In genomic region chr15:93758204-93758836, GRCm38 (mm10) we compare ENCODE assay signal across 10 mouse cellular contexts.
DNase-seq lines count a peak whose midpoint lies in the region; ATAC-seq lines count a peak whose summit lies in the region.
"Had no signal": no experiment of that assay in that cellular context is flagged by ENCODE, and none has a peak within 500 bp of the region (broad histone marks: within the 10 kb centered on the region; RNA-seq: fewer than 3 reads in every experiment).

No protein-coding gene starts in this region.

- no peak overlapping the region for H3K4me3 ChIP-seq in heart, embryonic 16.5 days (ENCODE audit: low read length)
- no peak overlapping the region for H3K4me3 ChIP-seq in forebrain, embryonic 11.5 days (ENCODE audit: low read depth, low read length)
- H3K4me3 ChIP-seq: forebrain, embryonic 10.5 days; stomach, embryonic 15.5 days had no signal

- no peaks in the 10 kb centered on the region for H3K9me3 ChIP-seq in heart, embryonic 16.5 days (replicated peaks; ENCODE audit: control insufficient read depth, low read length)
- H3K9me3 ChIP-seq in forebrain, embryonic 11.5 days (ENCODE audit: control insufficient read depth, low read length) = no peaks in the 10 kb centered on the region
- H3K9me3 ChIP-seq: forebrain, embryonic 10.5 days; stomach, embryonic 15.5 days had no signal

- no peaks in the 10 kb centered on the region for H3K27me3 ChIP-seq in heart, embryonic 16.5 days (ENCODE audit: control insufficient read depth, insufficient read depth, low read length)
- no peaks in the 10 kb centered on the region for H3K27me3 ChIP-seq in forebrain, embryonic 11.5 days (ENCODE audit: control insufficient read depth, insufficient read depth, low read length)
- H3K27me3 ChIP-seq: stomach, embryonic 15.5 days had no signal

- ATAC-seq in heart, embryonic 16.5 days (replicated peaks; ENCODE audit: extremely low read depth, insufficient read depth, low FRiP score) = peak; percentile 60
- no peak for ATAC-seq in forebrain, embryonic 11.5 days (replicated peaks; ENCODE audit: low FRiP score)

- H3K27ac ChIP-seq in heart, embryonic 16.5 days (ENCODE audit: low read length) = peak overlapping the region; percentile 53; the same call in 1 of the 2 replicates
- no peak overlapping the region for H3K27ac ChIP-seq in forebrain, embryonic 11.5 days (ENCODE audit: low read depth, low read length)
- H3K27ac ChIP-seq: forebrain, embryonic 10.5 days; stomach, embryonic 15.5 days had no signal

- no peaks in the 10 kb centered on the region for H3K36me3 ChIP-seq in heart, embryonic 16.5 days (ENCODE audit: control insufficient read depth, insufficient read depth)
- no peaks in the 10 kb centered on the region for H3K36me3 ChIP-seq in forebrain, embryonic 11.5 days (ENCODE audit: control insufficient read depth, insufficient read depth, low read length)
- H3K36me3 ChIP-seq: forebrain, embryonic 10.5 days; stomach, embryonic 15.5 days had no signal

- DNase-seq in kidney, postnatal 10 days = peak; percentile 53
- DNase-seq in kidney, adult 18-20 months = no peak
- DNase-seq in gastrocnemius, postnatal 14 days = peak; percentile 62
- DNase-seq in lung, postnatal 25 days (ENCODE audit: low spot score) = peak; percentile 24
- DNase-seq in forebrain, embryonic 11.5 days (ENCODE audit: low spot score) = no peak
- DNase-seq in left cerebral cortex, postnatal 36 days (ENCODE audit: low spot score in 2 of 2) = no peak
- DNase-seq: embryo, embryonic 11 days had no signal

- no peak overlapping the region for H3K4me2 ChIP-seq in heart, embryonic 16.5 days (ENCODE audit: low read depth, low read length)
- no peak overlapping the region for H3K4me2 ChIP-seq in forebrain, embryonic 11.5 days (ENCODE audit: low read depth, low read length, severe bottlenecking)
- H3K4me2 ChIP-seq: stomach, embryonic 15.5 days had no signal

- no peaks in the 10 kb centered on the region for H3K4me1 ChIP-seq in heart, embryonic 16.5 days (ENCODE audit: control insufficient read depth, insufficient read depth, low read length)
- no peaks in the 10 kb centered on the region for H3K4me1 ChIP-seq in forebrain, embryonic 11.5 days (replicated peaks; ENCODE audit: control insufficient read depth, insufficient read depth, low read length)
- H3K4me1 ChIP-seq: forebrain, embryonic 10.5 days; stomach, embryonic 15.5 days had no signal

- intact Hi-C loops in gastrocnemius, postnatal 14 days (cut with DNase I; ENCODE audit: low total_unique reads) = no loop called here
- intact Hi-C loops in left cerebral cortex, postnatal 36 days (cut with DNase I) = no loop called here

- H3K9ac ChIP-seq in heart, embryonic 16.5 days (ENCODE audit: low read length) = no peak overlapping the region
- no peak overlapping the region for H3K9ac ChIP-seq in forebrain, embryonic 11.5 days (ENCODE audit: low read length)
- H3K9ac ChIP-seq: stomach, embryonic 15.5 days had no signal

- WGBS in heart, embryonic 16.5 days = 64% methylated on average over 8 of the region's 8 CpGs
- WGBS in forebrain, embryonic 11.5 days = 89% methylated on average over 8 of the region's 8 CpGs

Comparison
In these comparisons a context has a peak if more than half of its experiments do, and no peak if none do; other contexts are left out.
1. DNase-seq: peak in kidney, postnatal 10 days (single experiment), gastrocnemius, postnatal 14 days (single experiment) and lung, postnatal 25 days (single experiment); none in kidney, adult 18-20 months (single experiment), forebrain, embryonic 11.5 days (single experiment) and left cerebral cortex, postnatal 36 days (0 of 2).